Mouse (Mus musculus) forebrain, embryonic 10.5 days (tissue): ENCODE data around the gene Ssh1. TPM values are rescaled to one million over a fixed set of nuclear protein-coding genes. Genes with fewer than 3 reads are reported as not detected.

ENCODE experiments used
- DNase-seq: peaks from one replicate; pipeline ENCODE4 v3.0.0-alpha.2; 2017; ENCODE audit warnings: low spot score; ENCODE audit errors: extremely low spot score
- H3K27ac ChIP-seq: fragments of 300-500 bp; sonication (generic); 2 replicates; pipeline ENCODE4 v1.5.1; 2016; ENCODE audit warnings: mild to moderate bottlenecking
- H3K27me3 ChIP-seq: fragments of 300-500 bp; sonication (generic); 2 replicates; pipeline ENCODE4 v1.6.1; 2016; ENCODE audit warnings: mild to moderate bottlenecking; ENCODE audit not compliant: poor library complexity, severe bottlenecking
- H3K36me3 ChIP-seq: fragments of 300-500 bp; sonication (generic); replicated peaks from 2 replicates; pipeline ENCODE4 v1.6.1; 2016; ENCODE audit warnings: mild to moderate bottlenecking, moderate library complexity
- H3K4me1 ChIP-seq: fragments of 300-500 bp; sonication (generic); 2 replicates; pipeline ENCODE4 v1.6.1; 2016
- H3K4me3 ChIP-seq: fragments of 300-500 bp; sonication (generic); 2 replicates; pipeline ENCODE4 v1.5.1; 2016; ENCODE audit warnings: mild to moderate bottlenecking, moderate library complexity
- H3K9me3 ChIP-seq: fragments of 300-500 bp; sonication (generic); 2 replicates; pipeline ENCODE4 v1.6.1; 2016; ENCODE audit warnings: mild to moderate bottlenecking, moderate library complexity
- WGBS: fragments of 180-500 bp; shearing (Covaris S2); methylation state at CpG from one replicate; pipeline ENCODE4 v1.1.7; 2016; 5-methylcytosine and 5-hydroxymethylcytosine counted together
- polyA plus RNA-seq: library from polyadenylated mRNA; unstranded; fragments of >200 nt; fragmentation: Nextera tagmentation; extraction: Ambion mirVana; gene quantifications from 2 replicates; pipeline ENCODE4 v1.2.1, GENCODE M21; 2016

Ssh1 gene
- polyA plus RNA-seq, 1 experiment from 2014 or later: 13.9 TPM

DNA sequence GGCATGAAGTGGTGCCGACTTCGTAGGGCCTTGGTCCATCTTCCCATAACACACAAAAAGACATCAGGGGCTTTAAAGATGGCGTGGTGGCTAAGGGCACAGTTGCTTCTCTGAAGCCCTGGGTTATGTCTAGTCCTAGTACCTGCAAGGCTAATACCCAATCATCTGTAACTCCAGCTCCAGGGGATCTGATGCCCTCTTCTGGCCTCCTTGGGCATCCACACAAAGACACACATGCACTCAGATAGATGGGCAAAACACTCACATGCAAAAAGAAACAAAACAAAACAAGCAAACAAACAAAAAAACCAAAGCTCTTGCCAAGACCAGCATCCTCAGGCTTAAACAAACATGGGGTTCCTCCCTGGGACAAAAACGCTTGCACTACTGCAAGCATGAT lies 60.2 kb downstream of the Ssh1 start:
- no peak for DNase-seq
- Histone ChIP-seq H3K27me3 (no peaks in the 10 kb centered on the region), H3K4me1 (peaks cover 40% of the 10 kb centered on the region), H3K4me3 (no peak overlapping the region), H3K36me3 (peaks cover 4% of the 10 kb centered on the region), H3K9me3 (no peaks in the 10 kb centered on the region), H3K27ac (no peak overlapping the region)
- WGBS: 88% methylated on average over 4 of the region's 4 CpGs

DNA sequence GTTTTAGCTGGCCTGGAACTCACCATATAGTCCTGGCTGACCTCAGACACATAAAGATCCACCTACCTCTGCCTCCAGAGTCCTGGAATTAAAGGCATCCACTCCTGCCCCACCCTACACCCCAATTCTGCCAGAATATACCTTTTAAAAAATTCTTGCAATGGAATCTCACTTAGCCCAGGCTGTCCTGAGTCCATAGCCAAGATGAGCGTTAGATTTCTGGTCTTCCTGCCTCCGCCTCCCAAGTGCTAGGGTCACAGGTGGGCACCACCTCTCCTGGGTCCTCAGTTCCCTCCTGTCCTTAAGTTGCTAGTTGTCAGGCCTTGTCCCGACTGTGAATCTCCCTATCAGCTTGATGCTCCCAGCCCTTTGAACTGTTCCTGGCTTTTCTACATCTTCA lies 61.4 kb downstream of the Ssh1 start:
- Histone ChIP-seq H3K36me3 (no peaks in the 10 kb centered on the region; the same call in 1 of the 2 replicates), H3K27me3 (no peaks in the 10 kb centered on the region), H3K4me1 (peaks cover 31% of the 10 kb centered on the region), H3K9me3 (peaks cover 4% of the 10 kb centered on the region; the same call in 1 of the 2 replicates), H3K27ac (no peak overlapping the region), H3K4me3 (no peak overlapping the region)
- 82% methylated on average over 3 of the region's 3 CpGs for WGBS
- no peak for DNase-seq

DNA sequence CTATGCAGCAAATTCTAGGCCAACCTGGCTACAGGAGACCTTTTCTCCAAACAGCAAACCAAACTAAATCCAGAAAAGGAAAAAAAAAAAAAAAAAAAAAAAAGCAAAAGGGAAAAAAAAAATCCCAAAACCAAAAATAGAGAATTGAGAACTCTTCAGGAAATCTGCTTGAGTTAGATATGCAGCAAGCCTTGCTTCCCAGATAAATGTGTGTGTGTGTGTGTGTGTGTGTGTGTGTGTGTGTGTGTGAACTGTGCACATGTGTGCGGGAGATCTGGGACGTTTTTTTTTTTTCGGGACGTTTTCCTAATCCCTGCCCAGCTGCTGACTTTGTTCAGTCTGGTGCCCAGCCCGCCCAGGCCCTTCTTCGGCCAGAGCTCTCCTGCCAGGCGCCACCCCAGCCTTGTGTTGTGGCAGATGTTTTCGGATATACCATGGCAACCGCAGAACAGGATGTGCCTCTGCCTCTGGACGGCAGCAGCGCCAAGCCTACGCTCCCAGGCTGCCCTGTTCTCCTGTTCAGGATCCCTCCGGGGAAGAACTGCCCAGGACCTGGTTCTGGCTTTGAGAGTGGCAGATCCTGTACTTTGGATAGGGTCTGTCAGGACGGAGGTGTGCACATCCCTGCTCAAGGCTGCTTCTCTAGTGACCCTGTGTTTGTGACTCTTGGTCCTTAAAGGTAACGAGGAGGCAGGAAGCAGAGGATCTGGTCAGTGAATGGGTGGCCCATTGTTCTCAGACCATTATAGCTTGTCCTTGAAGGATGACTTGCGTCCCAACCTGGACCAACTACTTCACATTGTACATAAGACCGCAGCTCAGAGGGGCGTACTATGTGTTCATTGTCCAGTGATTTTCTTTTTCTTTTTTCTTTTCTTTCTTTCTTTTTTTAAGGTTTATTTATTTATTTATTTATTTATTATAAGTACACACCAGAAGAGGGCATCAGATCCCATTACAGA lies 62.8 kb downstream of the Ssh1 start:
- H3K4me3 ChIP-seq: peak overlapping the region; percentile 8; the same call in 1 of the 2 replicates
- H3K4me1 ChIP-seq: peaks cover 30% of the 10 kb centered on the region
- 46% methylated on average over 18 of the region's 18 CpGs for WGBS
- DNase-seq: peak; percentile 70
- no peaks in the 10 kb centered on the region for H3K27me3 ChIP-seq
- peak overlapping the region; percentile 77 for H3K27ac ChIP-seq
- no peaks in the 10 kb centered on the region for H3K36me3 ChIP-seq
- peaks cover 4% of the 10 kb centered on the region; the same call in 1 of the 2 replicates for H3K9me3 ChIP-seq

DNA sequence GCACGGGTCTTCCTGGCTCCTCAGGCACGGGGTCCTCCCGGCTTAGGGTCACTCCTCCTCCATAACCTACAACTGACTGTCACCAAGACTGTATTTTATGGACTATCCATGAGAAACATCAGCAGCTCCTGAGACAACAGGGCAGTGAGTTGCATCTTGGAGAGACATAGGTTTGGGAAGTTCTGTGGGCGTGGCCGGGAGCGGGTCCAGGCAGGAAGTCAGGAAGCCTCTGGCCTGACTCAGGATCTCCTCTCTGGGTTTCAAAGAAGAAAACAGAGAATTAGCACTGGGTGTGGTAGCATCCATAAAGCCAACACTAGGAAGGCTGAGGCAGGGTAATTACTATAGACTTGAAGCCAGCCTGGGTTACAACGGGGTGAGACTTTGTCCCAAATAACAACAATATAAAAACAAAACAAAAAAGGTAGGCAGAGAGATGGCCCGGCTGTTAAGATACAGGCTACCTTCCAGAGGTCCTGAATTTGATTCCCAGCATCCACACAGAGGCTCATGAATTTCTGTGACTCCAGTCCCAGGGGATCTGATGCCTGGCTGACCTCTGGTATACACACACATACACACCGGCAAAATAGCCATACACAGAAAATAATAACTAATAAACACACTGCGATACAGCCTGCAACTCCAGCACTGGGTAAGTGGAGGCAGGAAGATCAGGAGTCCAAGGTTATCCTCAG lies 63.6 kb downstream of the Ssh1 start:
- peaks cover 4% of the 10 kb centered on the region; the same call in 1 of the 2 replicates for H3K9me3 ChIP-seq
- no peaks in the 10 kb centered on the region for H3K27me3 ChIP-seq
- H3K36me3 ChIP-seq: no peaks in the 10 kb centered on the region
- H3K4me1 ChIP-seq: peaks cover 30% of the 10 kb centered on the region
- no peak overlapping the region for H3K4me3 ChIP-seq
- WGBS: 63% methylated on average over 10 of the region's 10 CpGs
- H3K27ac ChIP-seq: peak overlapping the region; percentile 62
- DNase-seq: no peak

DNA sequence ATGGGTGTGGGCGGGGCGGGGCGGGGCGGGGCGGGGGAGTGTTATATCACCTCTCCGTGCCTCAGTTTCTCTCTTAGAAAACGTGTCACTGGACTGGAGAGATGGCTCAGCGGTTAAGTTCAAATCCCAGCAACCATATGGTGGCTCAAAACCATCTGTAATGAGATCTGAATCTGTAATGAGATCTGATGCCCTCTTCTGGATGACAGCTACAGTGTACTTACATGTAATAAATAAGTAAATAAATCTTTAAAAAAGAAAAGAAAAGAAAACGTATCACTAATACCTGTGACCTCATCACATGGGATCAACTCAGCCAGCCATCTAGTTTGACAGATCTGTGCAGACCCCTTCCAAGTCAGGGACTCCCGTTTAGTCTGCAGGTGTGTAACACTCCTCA lies 64.2 kb downstream of the Ssh1 start:
- peaks cover 24% of the 10 kb centered on the region for H3K4me1 ChIP-seq
- H3K27ac ChIP-seq: peak overlapping the region; percentile 62
- H3K9me3 ChIP-seq: peaks cover 4% of the 10 kb centered on the region; the same call in 1 of the 2 replicates
- H3K4me3 ChIP-seq: no peak overlapping the region
- H3K27me3 ChIP-seq: no peaks in the 10 kb centered on the region
- WGBS: 72% methylated on average over 10 of the region's 10 CpGs
- no peaks in the 10 kb centered on the region for H3K36me3 ChIP-seq
- no peak for DNase-seq

DNA sequence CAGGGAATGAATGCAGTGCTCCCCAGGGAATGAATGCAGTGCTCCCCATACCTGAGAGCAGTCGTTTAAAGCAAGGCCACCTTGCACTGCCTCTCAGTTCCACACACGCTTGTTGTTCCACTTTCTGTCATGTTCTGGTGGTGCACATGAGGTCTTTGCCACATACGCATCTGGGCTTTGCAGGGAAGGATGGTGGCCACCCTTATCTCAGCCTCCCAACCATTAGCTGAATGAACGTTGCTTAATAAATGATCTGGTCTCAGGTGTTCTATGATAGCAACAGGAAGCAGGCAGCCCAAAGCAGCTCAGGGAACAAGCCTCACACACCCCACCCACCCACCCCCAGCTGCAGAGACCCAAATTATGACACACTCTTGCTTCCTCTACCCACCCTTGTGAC lies 69.1 kb downstream of the Ssh1 start:
- no peak for DNase-seq
- 89% methylated on average over 4 of the region's 4 CpGs for WGBS
- H3K36me3 ChIP-seq: no peaks in the 10 kb centered on the region

DNA sequence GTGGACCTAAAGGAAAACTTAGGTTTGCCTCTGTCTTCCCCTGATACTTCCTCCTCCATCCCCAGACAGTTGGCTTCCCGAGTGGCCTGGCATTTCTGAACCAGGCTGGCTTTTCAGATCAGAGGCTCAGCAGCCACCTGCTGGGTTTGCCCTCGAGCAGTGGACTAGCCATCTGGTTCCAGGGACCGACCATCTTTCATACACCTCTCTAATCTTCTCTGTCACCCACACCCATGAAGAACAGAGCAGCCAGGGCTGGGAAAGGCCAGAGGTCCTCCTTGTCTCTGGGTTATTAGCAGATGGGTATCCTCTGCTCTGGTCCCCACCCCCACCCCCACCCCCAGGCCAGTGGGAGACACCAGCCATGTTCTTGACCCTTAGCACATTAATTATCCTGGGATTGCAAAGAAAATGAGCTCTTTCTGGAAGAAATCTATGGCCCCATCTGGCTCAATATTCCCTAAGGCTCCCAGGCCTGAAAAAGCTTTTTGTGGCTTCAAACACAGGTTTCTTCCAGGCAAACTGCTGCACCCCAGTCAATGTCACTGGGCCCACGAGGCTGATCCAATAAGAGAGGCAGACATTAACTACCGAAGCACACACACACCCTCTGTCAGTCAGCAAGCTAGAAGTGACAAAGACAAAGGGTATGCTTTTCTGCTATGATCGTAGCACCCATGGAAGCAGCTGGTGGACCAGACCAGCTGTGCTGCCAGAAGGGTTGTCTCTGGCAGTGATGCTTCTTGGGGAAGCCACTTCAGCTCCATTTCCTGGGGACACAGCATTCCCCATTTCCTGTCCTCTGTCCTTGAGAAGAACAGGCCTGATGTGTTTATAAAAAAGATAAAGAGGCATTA lies 72.2 kb downstream of the Ssh1 start:
- 41% methylated on average over 6 of the region's 6 CpGs for WGBS
- Histone ChIP-seq H3K27me3 (no peaks in the 10 kb centered on the region), H3K4me3 (no peak overlapping the region), H3K9me3 (no peaks in the 10 kb centered on the region), H3K36me3 (no peaks in the 10 kb centered on the region), H3K27ac (peak overlapping the region; percentile 80), H3K4me1 (peaks cover 28% of the 10 kb centered on the region)
- no peak for DNase-seq

More for the DNA sequence above, 69.1 kb downstream of the Ssh1 start:
- peaks cover 4% of the 10 kb centered on the region; the same call in 1 of the 2 replicates for H3K9me3 ChIP-seq
- peaks cover 15% of the 10 kb centered on the region for H3K4me1 ChIP-seq
- H3K27ac ChIP-seq: no peak overlapping the region
- H3K27me3 ChIP-seq: no peaks in the 10 kb centered on the region
- no peak overlapping the region for H3K4me3 ChIP-seq

DNA sequence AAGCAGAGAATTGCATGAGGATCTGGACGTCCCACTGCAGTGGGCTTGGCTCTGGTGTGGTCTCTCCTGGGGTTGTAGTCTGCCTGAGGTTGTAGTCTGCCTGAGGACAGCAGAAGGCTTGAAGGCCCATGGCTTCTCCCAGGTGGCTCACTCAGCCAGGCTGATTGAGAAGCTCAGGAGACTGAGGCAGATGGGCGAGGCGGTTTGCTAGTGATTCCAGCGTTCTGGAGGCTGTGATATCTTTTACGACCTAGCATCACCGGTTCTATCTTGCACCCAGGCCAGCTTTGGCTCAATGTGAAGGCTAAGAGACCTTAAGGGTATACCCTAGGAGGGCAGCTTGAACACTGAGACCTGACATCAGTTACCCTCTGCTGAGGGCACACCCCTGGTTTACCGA lies 74.6 kb downstream of the Ssh1 start:
- Histone ChIP-seq H3K36me3 (no peaks in the 10 kb centered on the region), H3K4me3 (no peak overlapping the region), H3K27me3 (no peaks in the 10 kb centered on the region), H3K27ac (peak overlapping the region; percentile 54), H3K9me3 (no peaks in the 10 kb centered on the region), H3K4me1 (peaks cover 31% of the 10 kb centered on the region)
- no peak for DNase-seq
- 85% methylated on average over 7 of the region's 7 CpGs for WGBS

DNA sequence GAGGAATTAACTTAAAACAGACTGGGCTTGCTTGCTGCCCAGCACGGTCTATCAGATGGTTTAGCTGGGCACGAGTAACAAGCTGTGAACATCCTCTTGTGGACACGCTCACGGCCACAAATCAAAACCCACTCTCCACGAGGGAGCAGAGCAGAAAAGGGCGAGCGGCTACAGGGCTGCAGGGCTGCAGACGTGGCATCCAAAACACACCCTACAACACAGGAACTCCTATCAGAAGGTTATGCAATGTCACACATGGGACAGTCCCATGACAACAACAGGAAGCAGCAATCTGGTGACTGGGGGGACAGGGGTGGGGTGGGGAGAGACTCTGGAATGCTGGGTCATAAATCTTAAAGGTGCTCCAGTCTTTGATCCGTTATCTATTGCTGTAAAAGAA lies 75.0 kb downstream of the Ssh1 start:
- Histone ChIP-seq H3K36me3 (no peaks in the 10 kb centered on the region), H3K27me3 (no peaks in the 10 kb centered on the region), H3K4me3 (no peak overlapping the region), H3K27ac (peak overlapping the region; percentile 54; the same call in 1 of the 2 replicates), H3K4me1 (peaks cover 31% of the 10 kb centered on the region), H3K9me3 (no peaks in the 10 kb centered on the region)
- 76% methylated on average over 9 of the region's 9 CpGs for WGBS
- no peak for DNase-seq

DNA sequence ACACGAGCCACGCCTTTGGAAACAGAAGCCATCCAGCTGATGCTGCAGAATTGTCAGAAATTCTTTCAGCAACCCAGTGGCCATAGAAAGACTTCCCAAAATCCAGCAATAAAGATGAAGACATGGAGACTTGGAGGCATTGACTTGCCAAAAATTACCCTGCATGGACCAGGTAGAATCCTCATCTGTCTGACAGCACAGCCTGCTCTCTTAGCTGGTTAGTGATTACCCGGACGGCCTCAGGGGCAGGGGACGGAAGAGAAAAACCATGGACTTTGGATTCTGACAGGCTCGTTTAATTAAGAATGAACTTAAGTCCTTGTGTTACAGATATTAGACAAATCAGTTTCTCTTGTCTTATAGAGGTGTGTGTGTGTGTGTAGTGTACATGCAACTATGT lies 83.0 kb downstream of the Ssh1 start:
- Histone ChIP-seq H3K27ac (no peak overlapping the region), H3K9me3 (no peaks in the 10 kb centered on the region), H3K27me3 (no peaks in the 10 kb centered on the region), H3K4me1 (peaks cover 52% of the 10 kb centered on the region), H3K4me3 (no peak overlapping the region), H3K36me3 (no peaks in the 10 kb centered on the region; the same call in 1 of the 2 replicates)
- DNase-seq: no peak
- 70% methylated on average over 6 of the region's 6 CpGs for WGBS

DNA sequence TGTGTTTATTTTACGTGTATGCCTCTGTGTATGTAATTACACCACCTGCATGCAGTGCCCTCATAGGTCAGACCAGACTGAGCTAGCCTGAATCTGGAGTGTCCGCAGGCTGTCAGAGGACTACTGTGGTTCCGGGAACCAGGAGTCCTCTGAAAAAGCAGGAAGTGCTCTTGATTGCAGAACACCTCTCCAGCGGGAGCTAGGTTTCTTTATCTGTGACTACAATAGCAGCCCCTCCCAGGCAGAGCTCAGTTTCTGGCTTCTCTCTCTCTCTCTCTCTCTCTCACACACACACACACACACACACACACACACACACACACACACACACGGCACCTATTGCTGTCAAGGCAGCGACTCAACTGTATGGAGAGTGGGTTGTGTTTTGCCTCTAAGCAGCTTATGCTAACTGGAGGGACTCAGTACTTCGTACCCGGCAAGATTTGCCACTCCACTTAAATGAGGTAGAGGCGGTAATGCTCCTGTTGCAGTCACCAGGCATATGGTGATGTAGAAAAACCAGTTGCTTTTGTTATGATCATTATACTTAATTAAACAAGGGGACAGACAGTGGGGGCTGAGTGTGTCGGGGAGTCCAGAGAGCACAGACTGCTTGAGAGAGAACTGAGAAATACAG lies 83.5 kb downstream of the Ssh1 start:
- 34% methylated on average over 10 of the region's 10 CpGs for WGBS
- Histone ChIP-seq H3K27ac (no peak overlapping the region), H3K9me3 (no peaks in the 10 kb centered on the region), H3K27me3 (no peaks in the 10 kb centered on the region), H3K36me3 (no peaks in the 10 kb centered on the region; the same call in 1 of the 2 replicates), H3K4me3 (no peak overlapping the region), H3K4me1 (peaks cover 54% of the 10 kb centered on the region)
- DNase-seq: no peak
